Mouse (Mus musculus): ENCODE results near the gene Rab5if. TPM values are rescaled to one million over a fixed set of nuclear protein-coding genes. Genes with fewer than 3 reads are reported as not detected.

The Rab5if gene
- polyA plus RNA-seq, 1 experiment from 2014 or later: 190 TPM

Other genes starting within 250 kb of the Rab5if start
- gene Dlgap4, start 249.4 kb upstream of the Rab5if start, polyA plus RNA-seq (2016; fragmentation: Nextera tagmentation; extraction: Ambion mirVana): 101 and 106 TPM in 2 replicates
- gene Myl9, start 87.7 kb upstream of the Rab5if start, polyA plus RNA-seq (2016; fragmentation: Nextera tagmentation; extraction: Ambion mirVana): 103 and 121 TPM in 2 replicates
- gene Tgif2, start 23.1 kb upstream of the Rab5if start, polyA plus RNA-seq (2016; fragmentation: Nextera tagmentation; extraction: Ambion mirVana): 83.6 and 89.8 TPM in 2 replicates
- 11.1 and 12.5 TPM in 2 replicates for gene 4930518I15Rik, start 5.2 kb upstream of the Rab5if start, polyA plus RNA-seq (2016; fragmentation: Nextera tagmentation; extraction: Ambion mirVana)
- 0.58 and 0.76 TPM in 2 replicates for gene Sla2, start 24.1 kb downstream of the Rab5if start, polyA plus RNA-seq (2016; fragmentation: Nextera tagmentation; extraction: Ambion mirVana)
- 42.0 TPM in 2 replicates for gene Ndrg3, start 128.9 kb downstream of the Rab5if start, polyA plus RNA-seq (2016; fragmentation: Nextera tagmentation; extraction: Ambion mirVana)
- 54.1 and 58.8 TPM in 2 replicates for gene Dsn1, start 144.0 kb downstream of the Rab5if start, polyA plus RNA-seq (2016; fragmentation: Nextera tagmentation; extraction: Ambion mirVana)
- gene Soga1, start 216.1 kb downstream of the Rab5if start, polyA plus RNA-seq (2016; fragmentation: Nextera tagmentation; extraction: Ambion mirVana): 5.0 and 5.6 TPM in 2 replicates
- gene Tldc2, start 223.9 kb downstream of the Rab5if start, polyA plus RNA-seq (2016; fragmentation: Nextera tagmentation; extraction: Ambion mirVana): not detected in 2 replicates